Mouse (Mus musculus) small intestine, adult 2 months (tissue): Measurements from ENCODE around the gene Il17f. TPM values are rescaled to one million over a fixed set of nuclear protein-coding genes. Genes with fewer than 3 reads are reported as not detected.
A peak's percentile ranks its signal among the peaks of the same experiment; 100 is the strongest.

ENCODE experiments used
- H3K27ac ChIP-seq: fragments of 200-500 bp; 2 replicates; pipeline ENCODE4 v1.5.1; 2012; ENCODE audit warnings: low read depth, low read length, control low read depth, inconsistent platforms; ENCODE audit not compliant: insufficient read depth
- H3K27me3 ChIP-seq: fragments of 200-500 bp; 2 replicates; pipeline ENCODE4 v1.6.1; 2012; ENCODE audit warnings: mild to moderate bottlenecking, moderate library complexity, low read length, inconsistent platforms; ENCODE audit not compliant: control insufficient read depth, insufficient read depth
- H3K36me3 ChIP-seq: fragments of 200-500 bp; 2 replicates; pipeline ENCODE4 v1.6.1; 2012; ENCODE audit warnings: mild to moderate bottlenecking, low read length, control low read depth, inconsistent platforms; ENCODE audit not compliant: control insufficient read depth, insufficient read depth
- H3K4me1 ChIP-seq: fragments of 200-500 bp; 2 replicates; pipeline ENCODE4 v1.6.1; 2012; ENCODE audit warnings: low read length, inconsistent platforms, mixed read lengths; ENCODE audit not compliant: control insufficient read depth, insufficient read depth, insufficient read length
- H3K4me3 ChIP-seq: fragments of 200-500 bp; 2 replicates; pipeline ENCODE4 v1.5.1; 2012; ENCODE audit warnings: low read depth, mild to moderate bottlenecking, control low read depth, inconsistent platforms, low read length, moderate library complexity
- CTCF ChIP-seq: fragments of 200-500 bp; IDR thresholded peaks from 2 replicates; pipeline ENCODE4 v1.5.1; 2012; ENCODE audit warnings: low read depth, mild to moderate bottlenecking, control low read depth, inconsistent platforms, low read length, moderate library complexity, mixed read lengths; ENCODE audit not compliant: insufficient replicate concordance, insufficient read length; ENCODE audit errors: extremely low read depth
- POLR2A ChIP-seq: fragments of 200-500 bp; IDR thresholded peaks from 2 replicates; pipeline ENCODE4 v1.6.1; 2012; ENCODE audit warnings: low read depth, mild to moderate bottlenecking, control low read depth, inconsistent platforms, low read length, moderate library complexity
- WGBS: fragments of 180-500 bp; shearing (Covaris S2); methylation state at CpG from one replicate; pipeline ENCODE4 v1.1.7; 2018; 5-methylcytosine and 5-hydroxymethylcytosine counted together
- polyA plus RNA-seq: library from polyadenylated mRNA; depleted of rRNA; stranded (reverse); fragments of >200 nt; gene quantifications from 2 replicates; pipeline ENCODE4 v1.2.3, GENCODE M21; 2012

Gene Il17f
- polyA plus RNA-seq, 1 experiment: not detected

DNA sequence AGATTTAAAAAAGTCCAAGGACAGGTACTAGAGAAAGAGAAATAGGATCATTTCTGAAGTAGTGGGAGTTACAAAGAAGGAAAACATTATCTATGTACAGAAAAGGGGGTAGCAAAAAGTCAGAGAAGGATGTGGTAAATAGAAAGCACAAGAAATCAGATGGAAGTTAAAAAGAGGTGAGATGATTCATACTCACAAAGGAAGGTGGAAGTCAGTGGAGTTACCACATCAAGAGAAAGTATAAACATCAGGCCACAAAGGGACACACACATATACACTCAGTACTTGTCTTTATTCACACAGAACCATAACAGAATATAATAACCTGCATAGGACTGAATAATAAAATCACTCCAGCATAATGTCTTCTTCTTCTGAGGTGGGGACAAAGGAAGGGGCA, 34.6 kb upstream of the Il17f start:
- H3K27me3 ChIP-seq: no peaks in the 10 kb centered on the region
- H3K4me3 ChIP-seq: no peak overlapping the region
- H3K27ac ChIP-seq: no peak overlapping the region
- no peaks in the 10 kb centered on the region for H3K36me3 ChIP-seq
- TF ChIP-seq POLR2A: no peak
- no peak for TF ChIP-seq CTCF
- H3K4me1 ChIP-seq: no peaks in the 10 kb centered on the region

DNA sequence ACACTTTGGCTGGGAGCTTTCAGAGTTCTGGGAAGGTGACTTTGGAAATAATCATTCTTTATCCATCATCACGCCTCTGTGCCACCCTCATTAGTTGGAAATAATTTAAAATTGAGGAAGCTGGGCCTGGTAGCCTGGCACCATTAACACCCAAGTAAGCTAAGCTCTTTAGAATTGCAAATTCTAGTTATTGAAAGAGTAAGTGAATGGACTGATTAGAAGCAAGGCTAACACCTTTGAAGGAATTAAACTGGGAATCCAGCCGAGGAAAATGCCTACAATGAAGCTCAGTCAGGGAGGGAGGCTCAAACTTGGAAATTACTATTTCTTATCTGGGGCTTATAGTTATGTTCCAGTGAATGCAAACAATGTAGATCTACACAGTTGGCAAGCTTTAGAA, 33.5 kb upstream of the Il17f start:
- no peaks in the 10 kb centered on the region for H3K4me1 ChIP-seq
- H3K27me3 ChIP-seq: no peaks in the 10 kb centered on the region
- no peak for TF ChIP-seq CTCF
- no peak for TF ChIP-seq POLR2A
- 85% methylated on average over 2 of the region's 2 CpGs for WGBS
- H3K36me3 ChIP-seq: no peaks in the 10 kb centered on the region
- H3K27ac ChIP-seq: no peak overlapping the region
- no peak overlapping the region for H3K4me3 ChIP-seq

GRCm38 (mm10) chr1:20823471-20823870, 33.1 kb upstream of the Il17f start:
- Histone ChIP-seq H3K4me1 (no peaks in the 10 kb centered on the region), H3K4me3 (no peak overlapping the region), H3K27me3 (no peaks in the 10 kb centered on the region), H3K27ac (no peak overlapping the region), H3K36me3 (no peaks in the 10 kb centered on the region)
- 78% methylated on average over 4 of the region's 4 CpGs for WGBS
- TF ChIP-seq POLR2A: no peak
- no peak for TF ChIP-seq CTCF

DNA sequence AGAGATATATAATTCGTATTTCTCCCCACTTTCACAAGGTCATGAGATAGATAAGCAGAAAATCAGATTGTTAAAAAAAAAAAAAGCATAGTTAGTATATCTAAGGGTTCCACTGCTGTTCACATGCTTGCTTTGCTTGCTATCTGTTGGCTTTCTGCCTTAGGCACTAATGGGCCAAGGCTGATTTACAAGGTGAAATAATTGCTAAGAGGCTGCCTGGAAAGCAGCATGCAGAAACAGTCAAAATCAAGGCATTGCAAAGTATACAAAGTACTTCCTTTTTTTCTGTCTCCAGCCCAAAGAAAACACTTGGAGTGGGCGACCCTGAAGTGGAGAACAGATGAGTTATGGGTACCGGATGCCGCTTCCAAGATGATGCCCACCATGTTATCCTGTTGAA, 30.5 kb upstream of the Il17f start:
- 79% methylated on average over 4 of the region's 4 CpGs for WGBS
- peaks cover 7% of the 10 kb centered on the region for H3K36me3 ChIP-seq
- H3K4me1 ChIP-seq: no peaks in the 10 kb centered on the region
- no peak for TF ChIP-seq CTCF
- H3K27me3 ChIP-seq: no peaks in the 10 kb centered on the region
- H3K27ac ChIP-seq: no peak overlapping the region
- no peak overlapping the region for H3K4me3 ChIP-seq

- H3K4me3 ChIP-seq: peak within 1 kb of the TSS; percentile 78
- TF ChIP-seq CTCF (no peak), POLR2A (no peak)
- WGBS: under 1% methylated on average over 52 of the region's 52 CpGs
Measured at GRCm38 (mm10) chr1:20819771-20820605, 29.6 kb upstream of the Il17f start, which contains the start of gene Mcm3. Gene Mcm3 (minus strand): TSS chr1:20820312.

GRCm38 (mm10) chr1:20817596-20817995, 27.2 kb upstream of the Il17f start:
- Histone ChIP-seq H3K36me3 (peaks cover 23% of the 10 kb centered on the region), H3K4me3 (no peak overlapping the region), H3K4me1 (no peaks in the 10 kb centered on the region), H3K27me3 (no peaks in the 10 kb centered on the region), H3K27ac (no peak overlapping the region)
- WGBS: 88% methylated on average over 12 of the region's 12 CpGs
- no peak for TF ChIP-seq POLR2A
- TF ChIP-seq CTCF: no peak

More at GRCm38 (mm10) chr1:20819771-20820605, 29.6 kb upstream of the Il17f start, which contains the start of gene Mcm3:
- peaks cover 9% of the 10 kb centered on the region for H3K36me3 ChIP-seq
- no peaks in the 10 kb centered on the region for H3K27me3 ChIP-seq
- H3K4me1 ChIP-seq: no peaks in the 10 kb centered on the region
- no peak within 1 kb of the TSS for H3K27ac ChIP-seq

GRCm38 (mm10) chr1:20817172-20817571, 26.8 kb upstream of the Il17f start:
- Histone ChIP-seq H3K4me3 (no peak overlapping the region), H3K27ac (no peak overlapping the region), H3K36me3 (peaks cover 23% of the 10 kb centered on the region), H3K4me1 (no peaks in the 10 kb centered on the region), H3K27me3 (no peaks in the 10 kb centered on the region)
- 81% methylated on average over 9 of the region's 9 CpGs for WGBS
- TF ChIP-seq POLR2A (no peak), CTCF (no peak)
